Comparison of ENCODE assay signal across 8 mouse cellular contexts in the genomic region with DNA sequence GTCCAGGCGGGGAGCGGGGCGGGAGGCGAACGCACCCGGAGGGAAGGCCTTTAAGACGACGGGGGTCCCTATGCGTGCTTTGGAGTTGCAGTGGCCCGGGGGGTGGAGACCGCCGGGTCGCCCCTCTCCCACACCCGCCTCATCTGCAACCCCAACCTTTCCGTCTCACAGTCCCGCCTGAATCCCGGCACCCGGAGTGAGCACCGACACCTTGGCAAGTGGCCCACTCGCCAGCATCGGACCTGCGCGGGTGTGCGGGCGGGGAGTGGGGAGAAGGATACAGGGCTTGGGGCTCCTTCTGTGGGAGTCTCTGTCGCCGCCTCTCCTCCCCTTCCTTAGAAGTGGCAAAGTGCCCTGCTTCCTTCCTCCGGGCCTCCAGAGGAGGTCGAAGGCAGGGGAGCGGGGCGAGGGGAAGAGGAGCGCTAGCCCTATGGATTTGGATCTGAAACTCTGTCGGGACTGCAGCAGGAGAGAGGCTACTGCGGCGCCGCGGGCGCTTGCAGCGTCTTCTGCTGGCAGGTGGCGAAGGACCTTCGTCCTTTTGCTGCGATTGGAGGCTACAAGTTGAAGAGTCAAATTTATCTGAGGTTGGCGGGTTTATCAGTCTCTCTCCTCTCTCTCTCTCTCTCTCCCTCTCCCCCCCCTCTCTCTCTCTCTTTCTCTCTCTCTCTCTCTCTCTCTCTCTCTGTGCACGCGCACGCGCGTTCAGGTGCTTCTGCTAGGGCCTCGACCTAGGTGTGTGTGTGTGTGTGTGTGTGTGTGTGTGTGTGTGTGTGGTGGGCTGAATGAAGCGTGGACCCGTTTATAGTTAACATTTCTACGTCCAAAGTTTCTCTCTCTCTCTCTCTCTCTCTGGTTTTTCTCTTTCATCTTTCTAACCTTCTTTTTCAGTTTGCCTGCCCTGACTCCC. TPM values are rescaled to one million over a fixed set of nuclear protein-coding genes. Genes with fewer than 3 reads are reported as not detected.
DNase-seq lines count a peak whose midpoint lies in the region; ATAC-seq and TF ChIP-seq lines count a peak whose summit lies in the region.

No protein-coding gene starts in this region.

- no peak for DNase-seq in neural tube, embryonic 11.5 days (ENCODE audit: low spot score)
- no peak for DNase-seq in neural tube, embryonic 10.5 days (ENCODE audit: extremely low spot score, low spot score)
- peak; percentile 68 to 79 for DNase-seq in cerebellum, adult 2 months
- DNase-seq in frontal cortex, postnatal 10 days (ENCODE audit: low spot score in 2 of 2), result peak; percentile 5 to 13
- peak; percentile 4 for DNase-seq in kidney, postnatal 14 days
- DNase-seq in lung, postnatal 0 days (ENCODE audit: low spot score), result peak; percentile 9
- DNase-seq in stomach, postnatal 0 days (ENCODE audit: low spot score), result peak; percentile 22
- DNase-seq in T-cell, adult 2 months (ENCODE audit: low spot score), result no peak

- no peak for TF ChIP-seq CTCF in cerebellum, adult 2 months (IDR thresholded peaks at IDR 0.05; ENCODE audit: borderline replicate concordance, insufficient read depth, low read depth, low read length)
- TF ChIP-seq CTCF in lung, postnatal 0 days (IDR thresholded peaks at IDR 0.05), result no peak
- TF ChIP-seq CTCF in stomach, postnatal 0 days (IDR thresholded peaks at IDR 0.05; ENCODE audit: low read depth), result no peak

- H3K4me1 ChIP-seq in neural tube, embryonic 11.5 days (ENCODE audit: control insufficient read depth, insufficient read depth, low read length), result peaks cover 6% of the 10 kb centered on the region; the same call in 1 of the 2 replicates
- no peaks in the 10 kb centered on the region; the same call in none of the 2 replicates for H3K4me1 ChIP-seq in cerebellum, adult 2 months (ENCODE audit: control insufficient read depth, insufficient read depth, low read length)
- no peaks in the 10 kb centered on the region for H3K4me1 ChIP-seq in lung, postnatal 0 days (ENCODE audit: insufficient read depth, low read depth, low read length)
- H3K4me1 ChIP-seq in stomach, postnatal 0 days (replicated peaks; ENCODE audit: control insufficient read depth, insufficient read depth), result no peaks in the 10 kb centered on the region

- H3K36me3 ChIP-seq in neural tube, embryonic 11.5 days (ENCODE audit: control insufficient read depth, insufficient read depth, low read length), result no peaks in the 10 kb centered on the region
- H3K36me3 ChIP-seq in lung, postnatal 0 days (ENCODE audit: insufficient read depth, low read length), result no peaks in the 10 kb centered on the region
- H3K36me3 ChIP-seq in stomach, postnatal 0 days (ENCODE audit: control insufficient read depth, insufficient read depth, low read length), result no peaks in the 10 kb centered on the region

- no peak for TF ChIP-seq EP300 in lung, postnatal 0 days (IDR thresholded peaks at IDR 0.05)
- no peak for TF ChIP-seq EP300 in stomach, postnatal 0 days (optimal IDR thresholded peaks at IDR 0.05)

- WGBS in neural tube, embryonic 11.5 days, result under 1% methylated on average over 35 of the region's 52 CpGs
- WGBS in cerebellum, adult 2 months, result 1% methylated on average over 51 of the region's 52 CpGs
- 2% methylated on average over 43 of the region's 52 CpGs for WGBS in lung, postnatal 0 days
- WGBS in stomach, postnatal 0 days, result 2% methylated on average over 34 of the region's 52 CpGs

- H3K9me3 ChIP-seq in neural tube, embryonic 11.5 days (ENCODE audit: control insufficient read depth, low read length), result no peaks in the 10 kb centered on the region
- H3K9me3 ChIP-seq in lung, postnatal 0 days (ENCODE audit: low read length), result no peaks in the 10 kb centered on the region
- no peaks in the 10 kb centered on the region for H3K9me3 ChIP-seq in stomach, postnatal 0 days (ENCODE audit: control insufficient read depth, low read length)

- no peak overlapping the region for H3K27ac ChIP-seq in neural tube, embryonic 11.5 days (ENCODE audit: low read depth, low read length)
- no peak overlapping the region for H3K27ac ChIP-seq in cerebellum, adult 2 months (ENCODE audit: insufficient read depth, low read length)
- no peak overlapping the region for H3K27ac ChIP-seq in lung, postnatal 0 days (ENCODE audit: low read length)
- H3K27ac ChIP-seq in stomach, postnatal 0 days (replicated peaks), result no peak overlapping the region

- no peak overlapping the region for H3K9ac ChIP-seq in neural tube, embryonic 11.5 days (ENCODE audit: low read length)
- H3K9ac ChIP-seq in lung, postnatal 0 days (replicated peaks; ENCODE audit: low read depth), result no peak overlapping the region
- no peak overlapping the region for H3K9ac ChIP-seq in stomach, postnatal 0 days (ENCODE audit: low read length)

- peaks cover 42% of the 10 kb centered on the region for H3K27me3 ChIP-seq in neural tube, embryonic 11.5 days (ENCODE audit: control insufficient read depth, insufficient read depth, low read length)
- H3K27me3 ChIP-seq in cerebellum, adult 2 months (ENCODE audit: control insufficient read depth, insufficient read depth, low read length), result no peaks in the 10 kb centered on the region; the same call in 1 of the 2 replicates
- peaks cover 24% of the 10 kb centered on the region for H3K27me3 ChIP-seq in lung, postnatal 0 days (replicated peaks; ENCODE audit: insufficient read depth, low read length)
- H3K27me3 ChIP-seq in stomach, postnatal 0 days (ENCODE audit: control insufficient read depth, insufficient read depth, low read length), result peaks cover 8% of the 10 kb centered on the region

- H3K4me3 ChIP-seq in neural tube, embryonic 11.5 days (ENCODE audit: low read depth, low read length), result peak overlapping the region; percentile 39
- H3K4me3 ChIP-seq in cerebellum, adult 2 months (replicated peaks; ENCODE audit: insufficient read depth, low read depth, low read length), result peak overlapping the region; percentile 51
- no peak overlapping the region for H3K4me3 ChIP-seq in lung, postnatal 0 days (ENCODE audit: low read depth, low read length)
- H3K4me3 ChIP-seq in stomach, postnatal 0 days (ENCODE audit: low read depth, low read length), result peak overlapping the region; percentile 19

- ATAC-seq in neural tube, embryonic 11.5 days (ENCODE audit: insufficient read depth, low FRiP score, low TSS enrichment), result peak; percentile 52
- ATAC-seq in lung, postnatal 0 days, result peak; percentile 11; the same call in 1 of the 2 replicates
- peak; percentile 32; the same call in 1 of the 2 replicates for ATAC-seq in stomach, postnatal 0 days (ENCODE audit: low FRiP score, low TSS enrichment)

- peak overlapping the region; percentile 69 for H3K4me2 ChIP-seq in neural tube, embryonic 11.5 days (ENCODE audit: low read depth)
- peak overlapping the region; percentile 25; the same call in 1 of the 2 replicates for H3K4me2 ChIP-seq in lung, postnatal 0 days (replicated peaks; ENCODE audit: low read depth, low read length)
- peak overlapping the region; percentile 50 for H3K4me2 ChIP-seq in stomach, postnatal 0 days (replicated peaks; ENCODE audit: low read depth)

- no peak for TF ChIP-seq POLR2A in cerebellum, adult 2 months (IDR thresholded peaks at IDR 0.05; ENCODE audit: borderline replicate concordance, insufficient read depth, low read length)

RNA-seq across cellular contexts. Expression of gene Akain1, which starts 0.7 kb away (rescaled TPM):
- 0.27 and 0.32 TPM in 2 replicates for polyA plus RNA-seq in neural tube, embryonic 11.5 days (2014; fragmentation: Nextera tagmentation; extraction: Ambion mirVana)
- 29.4 and 30.6 TPM in 2 replicates for polyA plus RNA-seq in cerebellum, adult 2 months (2012; rRNA removed)
- not detected in 2 replicates for polyA plus RNA-seq in lung, postnatal 0 days (2015; fragmentation: Nextera tagmentation; extraction: Ambion mirVana)
- polyA plus RNA-seq in stomach, postnatal 0 days (2015; fragmentation: Nextera tagmentation; extraction: Ambion mirVana), result 0.04 TPM in 1 of 2 replicates, not detected in the other

RNA-seq across cellular contexts. Expression of gene Zbtb14, which starts 57.0 kb away (rescaled TPM):
- polyA plus RNA-seq in neural tube, embryonic 11.5 days (2014; fragmentation: Nextera tagmentation; extraction: Ambion mirVana), result 29.2 and 29.7 TPM in 2 replicates
- 15.1 and 16.2 TPM in 2 replicates for polyA plus RNA-seq in cerebellum, adult 2 months (2012; rRNA removed)
- polyA plus RNA-seq in lung, postnatal 0 days (2015; fragmentation: Nextera tagmentation; extraction: Ambion mirVana), result 13.5 and 15.9 TPM in 2 replicates
- polyA plus RNA-seq in stomach, postnatal 0 days (2015; fragmentation: Nextera tagmentation; extraction: Ambion mirVana), result 8.7 and 9.0 TPM in 2 replicates

Comparison
In these comparisons a context has a peak if more than half of its experiments do, and no peak if none do; other contexts are left out.
1. DNase-seq: peak in cerebellum, adult 2 months (2 of 2), frontal cortex, postnatal 10 days (2 of 2), kidney, postnatal 14 days (single experiment), lung, postnatal 0 days (single experiment) and stomach, postnatal 0 days (single experiment); none in neural tube, embryonic 11.5 days (single experiment), neural tube, embryonic 10.5 days (single experiment) and T-cell, adult 2 months (single experiment).
2. RNA of gene Akain1, which starts 0.7 kb away (polyA plus RNA-seq): 29.4 to 30.6 TPM in cerebellum, adult 2 months; 0.27 to 0.32 TPM in neural tube, embryonic 11.5 days, 0.04 TPM in stomach, postnatal 0 days and not detected in lung, postnatal 0 days; every median in the first group is over 10 times any median in the second.
3. Peak in every context shown above with its lines, with median percentiles within 50 percentile points of each other: ATAC-seq and H3K4me2 ChIP-seq.